Mouse (Mus musculus) erythroblast, embryonic 14.5 days (primary cell): ENCODE measurements at regions not wholly inside any gene's neighbourhood (a gene's known extent, or its start where the extent isn't known, plus 50 kb on each side); places are given as distances from the start of the nearest gene placed in this dataset.

Source experiments
- H3K27me3 ChIP-seq: 2 replicates; pipeline ENCODE4 v1.6.1; 2012; ENCODE audit warnings: inconsistent platforms; ENCODE audit not compliant: control insufficient read depth
- H3K36me3 ChIP-seq: 2 replicates; pipeline ENCODE4 v1.6.1; 2012; ENCODE audit warnings: mild to moderate bottlenecking, inconsistent platforms; ENCODE audit not compliant: control insufficient read depth
- H3K4me1 ChIP-seq: 2 replicates; pipeline ENCODE4 v1.6.1; 2012; ENCODE audit warnings: inconsistent platforms; ENCODE audit not compliant: control insufficient read depth
- H3K4me3 ChIP-seq: replicated peaks from 2 replicates; pipeline ENCODE3; 2012; ENCODE audit warnings: moderate library complexity, mild to moderate bottlenecking, inconsistent platforms
- H3K9me3 ChIP-seq: 2 replicates; pipeline ENCODE4 v1.6.1; 2012; ENCODE audit warnings: low read length, inconsistent platforms, mixed read lengths; ENCODE audit not compliant: control insufficient read depth
- GATA1 ChIP-seq: IDR thresholded peaks from 2 replicates; pipeline ENCODE4 v1.6.1; 2012; ENCODE audit warnings: low read length, inconsistent platforms, mixed read lengths
- TAL1 ChIP-seq: IDR thresholded peaks from 3 replicates; pipeline ENCODE4 v1.6.1; 2012; ENCODE audit warnings: low read length, inconsistent platforms, mixed read lengths

DNA sequence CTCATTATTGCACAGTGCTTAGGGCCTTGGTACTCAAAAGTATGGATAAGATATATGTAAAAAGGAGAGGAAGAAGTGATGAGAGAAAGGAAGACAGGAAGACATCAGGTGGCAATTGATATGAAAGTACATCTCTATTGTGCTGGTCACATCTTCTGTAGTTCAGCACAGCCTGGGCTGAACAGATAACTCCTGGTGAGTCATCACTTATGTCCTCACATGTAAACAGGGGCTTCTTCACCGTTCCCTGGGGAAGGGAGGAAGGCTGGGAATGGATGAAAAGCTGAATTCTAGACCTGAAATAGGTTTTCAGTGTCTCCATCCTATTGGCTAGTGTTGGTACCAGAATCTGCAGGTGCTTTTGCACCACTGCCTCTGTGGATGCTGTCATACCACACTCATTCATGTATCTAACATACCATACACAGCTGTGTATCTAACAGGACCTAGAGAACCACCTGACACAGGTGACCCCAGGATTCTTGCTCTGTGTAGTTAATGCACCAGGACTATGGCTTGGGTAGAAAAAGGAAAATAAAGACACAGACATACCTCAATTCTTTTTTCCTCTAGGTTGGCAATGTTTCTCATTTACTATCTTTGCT, 234.4 kb upstream of the Zeb2 start:
- peaks cover 6% of the 10 kb centered on the region for H3K4me1 ChIP-seq
- no peak overlapping the region for H3K4me3 ChIP-seq
- no peaks in the 10 kb centered on the region for H3K27me3 ChIP-seq
- TF ChIP-seq TAL1: no peak
- no peak for TF ChIP-seq GATA1
- no peaks in the 10 kb centered on the region for H3K9me3 ChIP-seq
- no peaks in the 10 kb centered on the region for H3K36me3 ChIP-seq

DNA sequence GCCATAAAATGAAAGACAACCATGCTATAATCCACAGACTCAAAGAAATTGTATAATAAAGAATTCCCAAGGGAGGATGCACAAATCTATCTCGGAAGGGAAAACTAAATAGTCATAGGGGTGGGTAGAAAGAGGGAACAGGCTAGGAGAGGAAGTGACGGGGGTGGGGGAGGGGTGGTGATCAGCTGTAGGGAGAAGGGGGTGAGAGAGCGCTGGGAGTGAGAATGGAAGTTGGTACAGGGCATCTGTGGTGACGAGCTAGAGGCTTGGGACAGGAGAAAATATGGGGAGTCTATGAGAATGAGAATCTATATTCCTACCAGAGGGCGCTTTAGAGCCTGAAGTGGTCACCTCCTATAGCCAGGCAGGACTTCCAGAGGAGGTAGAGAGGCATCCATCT, 229.2 kb upstream of the Zeb2 start:
- TF ChIP-seq GATA1 (no peak), TAL1 (no peak)
- no peaks in the 10 kb centered on the region for H3K36me3 ChIP-seq
- no peaks in the 10 kb centered on the region for H3K9me3 ChIP-seq
- no peaks in the 10 kb centered on the region for H3K27me3 ChIP-seq
- H3K4me1 ChIP-seq: peaks cover 3% of the 10 kb centered on the region
- no peak overlapping the region for H3K4me3 ChIP-seq

DNA sequence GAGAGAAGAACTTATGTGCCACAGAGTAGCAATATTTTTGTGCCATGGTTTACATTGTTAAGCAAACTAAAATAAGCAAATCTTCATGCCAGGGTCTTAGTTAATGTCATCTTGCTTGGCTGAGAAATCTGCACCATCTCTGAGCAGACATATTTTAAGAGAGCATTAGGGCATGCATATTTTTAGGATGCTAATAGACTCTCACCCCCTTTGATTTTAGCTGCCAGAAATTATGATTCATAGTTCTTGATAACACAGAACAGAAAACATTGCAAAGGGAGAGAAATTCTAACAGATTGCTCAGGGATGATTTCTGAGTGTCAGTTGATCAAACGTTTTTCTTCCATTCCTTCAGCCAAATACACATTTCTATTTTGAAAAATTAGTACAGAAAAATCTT, 222.7 kb upstream of the Zeb2 start:
- TF ChIP-seq TAL1 (no peak), GATA1 (no peak)
- Histone ChIP-seq H3K4me3 (no peak overlapping the region), H3K9me3 (no peaks in the 10 kb centered on the region), H3K36me3 (no peaks in the 10 kb centered on the region), H3K27me3 (no peaks in the 10 kb centered on the region), H3K4me1 (no peaks in the 10 kb centered on the region)

DNA sequence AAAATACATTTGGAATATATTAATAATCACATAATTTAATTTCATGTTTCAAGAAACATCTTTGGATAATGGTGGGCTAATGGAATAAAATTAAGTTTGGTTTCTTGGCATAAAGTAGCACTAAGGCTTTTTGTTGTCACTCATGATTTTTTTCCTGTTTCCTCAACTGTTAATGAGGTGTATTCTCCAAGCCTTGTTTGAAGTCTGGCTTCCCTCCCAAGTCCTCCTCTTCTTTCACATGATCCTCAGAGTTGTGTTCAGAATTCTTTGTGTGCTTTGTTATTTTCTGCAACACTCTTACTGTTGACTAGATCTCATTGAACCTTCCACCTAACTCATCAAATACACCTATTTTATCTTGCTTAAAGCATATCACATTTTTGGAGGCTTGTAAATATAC, 221.6 kb upstream of the Zeb2 start:
- H3K36me3 ChIP-seq: no peaks in the 10 kb centered on the region
- no peaks in the 10 kb centered on the region for H3K27me3 ChIP-seq
- H3K4me1 ChIP-seq: no peaks in the 10 kb centered on the region
- H3K4me3 ChIP-seq: no peak overlapping the region
- TF ChIP-seq TAL1 (no peak), GATA1 (no peak)
- H3K9me3 ChIP-seq: no peaks in the 10 kb centered on the region

DNA sequence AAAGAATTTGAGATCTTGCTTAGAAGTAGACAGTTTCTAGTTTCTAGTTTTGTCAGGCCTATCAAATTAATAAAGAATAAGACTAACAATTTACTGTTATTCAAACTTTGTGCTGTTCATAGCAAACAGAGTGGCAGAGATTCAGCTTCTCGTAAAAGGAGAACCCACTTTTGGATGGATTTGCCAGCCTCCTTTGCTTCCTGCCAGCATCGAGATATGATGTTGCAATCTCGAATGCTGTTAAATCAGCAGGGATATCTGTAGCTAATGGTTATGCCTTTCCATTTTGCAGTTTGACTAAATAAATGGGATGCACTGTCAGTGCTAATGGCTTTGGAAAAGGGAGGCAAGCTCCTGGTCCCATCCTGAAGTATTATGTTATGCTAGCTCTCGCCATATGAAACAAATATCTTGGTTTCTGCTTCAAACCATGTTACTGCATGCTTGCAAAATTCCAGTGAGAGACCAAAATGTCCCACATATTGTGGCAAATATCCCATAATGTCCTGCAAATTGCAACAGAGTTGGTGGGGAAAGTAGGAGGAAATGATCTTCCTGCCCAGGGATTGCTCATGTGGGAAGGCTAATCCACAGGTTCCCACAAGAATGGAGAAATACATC, 199.9 kb upstream of the Zeb2 start:
- Histone ChIP-seq H3K27me3 (no peaks in the 10 kb centered on the region), H3K9me3 (no peaks in the 10 kb centered on the region), H3K4me1 (no peaks in the 10 kb centered on the region), H3K4me3 (no peak overlapping the region), H3K36me3 (no peaks in the 10 kb centered on the region)
- TF ChIP-seq GATA1 (no peak), TAL1 (no peak)

DNA sequence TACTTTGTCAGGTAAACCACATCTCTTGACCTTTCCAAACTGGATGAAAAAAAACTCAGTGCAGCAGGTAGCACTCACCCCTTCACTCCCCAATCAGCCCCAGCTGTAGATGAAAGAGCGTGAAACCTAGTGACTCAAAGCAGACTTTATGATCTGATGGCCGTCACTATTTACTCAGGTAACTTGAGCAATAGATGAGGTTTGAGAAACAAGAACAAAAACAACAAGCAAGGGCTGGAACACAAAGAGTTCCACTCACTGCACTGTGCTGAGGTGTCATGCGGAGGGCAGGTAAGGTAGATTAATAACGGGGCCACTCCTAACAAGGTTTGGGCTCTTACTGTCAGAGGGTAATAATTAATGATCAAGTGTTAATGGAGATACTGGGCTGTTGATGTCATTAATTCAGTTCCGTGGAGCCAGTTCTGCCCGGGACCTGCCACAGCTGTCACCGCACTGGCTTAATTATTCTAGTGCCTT, 170.4 kb upstream of the Zeb2 start:
- TF ChIP-seq TAL1 (no peak), GATA1 (no peak)
- Histone ChIP-seq H3K4me3 (no peak overlapping the region), H3K36me3 (no peaks in the 10 kb centered on the region), H3K27me3 (no peaks in the 10 kb centered on the region), H3K9me3 (no peaks in the 10 kb centered on the region), H3K4me1 (no peaks in the 10 kb centered on the region)

DNA sequence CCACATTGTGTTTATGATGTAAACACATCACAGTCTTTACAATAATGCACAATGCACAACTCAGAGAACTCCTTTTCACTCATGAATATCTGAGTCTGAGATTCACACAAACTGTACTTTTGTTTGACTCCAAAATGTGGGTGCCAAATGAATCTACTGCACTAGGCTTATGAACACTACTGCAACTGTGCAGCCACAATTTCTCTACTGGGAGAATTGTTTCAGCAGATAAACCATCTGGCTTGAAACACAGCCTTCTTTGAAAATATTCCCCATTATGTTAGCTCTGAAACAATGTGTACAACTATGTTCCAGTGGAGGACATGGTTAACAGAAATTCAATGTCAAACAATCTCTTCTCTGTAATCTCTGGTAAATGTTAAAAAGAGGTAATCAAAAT, 166.6 kb upstream of the Zeb2 start:
- Histone ChIP-seq H3K4me3 (no peak overlapping the region), H3K4me1 (no peaks in the 10 kb centered on the region), H3K36me3 (no peaks in the 10 kb centered on the region), H3K9me3 (no peaks in the 10 kb centered on the region), H3K27me3 (no peaks in the 10 kb centered on the region)
- TF ChIP-seq TAL1: no peak
- no peak for TF ChIP-seq GATA1

DNA sequence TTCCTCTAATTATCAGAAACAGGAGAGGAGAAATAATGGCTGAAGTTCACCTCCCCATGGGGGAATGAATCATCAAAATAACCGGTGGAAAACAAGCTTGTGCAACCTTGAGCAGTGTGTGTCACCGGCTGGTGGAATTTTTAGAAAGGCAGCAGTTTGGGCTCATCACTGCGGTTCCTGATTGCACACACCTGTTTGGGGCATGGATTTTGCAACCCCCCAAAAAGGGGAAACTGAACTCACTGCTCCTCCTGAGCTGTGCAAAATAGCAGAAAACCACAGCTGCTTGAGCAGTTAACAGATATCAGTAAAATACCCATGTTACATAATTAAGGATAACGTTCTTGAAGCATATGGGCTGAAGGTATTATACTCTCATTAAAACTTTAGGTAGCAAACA, 162.3 kb upstream of the Zeb2 start:
- Histone ChIP-seq H3K4me3 (no peak overlapping the region), H3K36me3 (no peaks in the 10 kb centered on the region), H3K9me3 (no peaks in the 10 kb centered on the region), H3K4me1 (no peaks in the 10 kb centered on the region), H3K27me3 (no peaks in the 10 kb centered on the region)
- TF ChIP-seq TAL1: no peak
- TF ChIP-seq GATA1: no peak

DNA sequence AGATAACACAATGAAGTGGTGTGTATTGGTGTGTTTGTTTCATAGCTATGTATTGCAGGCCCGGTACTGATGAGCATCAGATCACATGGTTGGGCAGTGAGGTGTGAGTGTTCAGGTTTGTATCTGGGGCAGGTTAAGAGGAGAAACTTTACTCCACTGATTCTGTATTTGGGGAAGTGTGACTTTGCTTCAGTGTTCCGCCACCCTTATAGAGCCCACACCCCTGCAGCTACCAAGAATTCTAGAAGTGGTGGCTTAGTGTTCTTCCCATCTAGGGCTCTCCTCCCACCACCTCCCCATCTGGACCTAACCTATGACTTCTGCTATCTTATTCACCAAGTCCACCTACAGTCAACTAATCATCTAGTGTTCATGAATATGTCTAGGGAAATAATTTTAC, 160.4 kb upstream of the Zeb2 start:
- Histone ChIP-seq H3K9me3 (no peaks in the 10 kb centered on the region), H3K4me3 (no peak overlapping the region), H3K27me3 (no peaks in the 10 kb centered on the region), H3K36me3 (no peaks in the 10 kb centered on the region), H3K4me1 (no peaks in the 10 kb centered on the region)
- TF ChIP-seq GATA1 (no peak), TAL1 (no peak)

DNA sequence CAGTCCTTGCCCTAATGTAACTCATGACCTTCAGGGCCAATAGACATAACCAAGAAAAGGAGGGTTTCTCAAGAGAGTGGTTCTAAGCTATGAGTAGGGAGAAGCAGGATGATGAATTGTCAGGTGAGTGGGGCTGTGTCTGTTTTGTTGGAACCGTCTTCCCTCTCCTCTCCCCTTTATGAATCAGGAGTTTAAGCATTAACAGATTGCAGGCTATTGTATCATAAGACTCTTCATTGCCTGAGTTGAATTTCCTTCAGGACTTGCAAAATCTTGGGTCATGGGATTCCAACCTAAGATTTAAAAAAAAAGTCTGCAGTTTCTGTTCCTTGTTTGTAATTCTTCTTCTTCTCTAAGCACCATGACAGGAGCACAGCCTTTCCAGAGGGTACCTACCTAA, 159.5 kb upstream of the Zeb2 start:
- Histone ChIP-seq H3K27me3 (no peaks in the 10 kb centered on the region), H3K36me3 (no peaks in the 10 kb centered on the region), H3K4me1 (no peaks in the 10 kb centered on the region), H3K4me3 (no peak overlapping the region), H3K9me3 (no peaks in the 10 kb centered on the region)
- TF ChIP-seq TAL1 (no peak), GATA1 (no peak)
